Mouse (Mus musculus) forebrain, embryonic 12.5 days (tissue): ENCODE results near the gene Zfp654. TPM values are rescaled to one million over a fixed set of nuclear protein-coding genes. Genes with fewer than 3 reads are reported as not detected.

Experiments
- ATAC-seq: fragments of 200-750 bp; cut with Nextera tagmentation; 2 replicates; pipeline ENCODE4 v1.8.0; 2017; ENCODE audit warnings: moderate TSS enrichment; ENCODE audit not compliant: low FRiP score
- H3K27ac ChIP-seq: fragments of 300-500 bp; sonication (generic); 2 replicates; pipeline ENCODE4 v1.5.1; 2016; ENCODE audit warnings: mild to moderate bottlenecking
- H3K27me3 ChIP-seq: fragments of 300-500 bp; sonication (generic); 2 replicates; pipeline ENCODE4 v1.6.1; 2016; ENCODE audit warnings: mild to moderate bottlenecking
- H3K36me3 ChIP-seq: fragments of 300-500 bp; sonication (generic); replicated peaks from 2 replicates; pipeline ENCODE4 v1.6.1; 2016; ENCODE audit warnings: mild to moderate bottlenecking
- H3K4me1 ChIP-seq: fragments of 300-500 bp; sonication (generic); 2 replicates; pipeline ENCODE4 v1.6.1; 2016
- H3K4me2 ChIP-seq: fragments of 300-500 bp; sonication (generic); 2 replicates; pipeline ENCODE4 v1.6.1; 2016; ENCODE audit warnings: mild to moderate bottlenecking, moderate library complexity
- H3K4me3 ChIP-seq: fragments of 300-500 bp; sonication (generic); replicated peaks from 2 replicates; pipeline ENCODE4 v1.5.1; 2016; ENCODE audit warnings: mild to moderate bottlenecking
- H3K9ac ChIP-seq: fragments of 300-500 bp; sonication (generic); 2 replicates; pipeline ENCODE4 v1.6.1; 2016; ENCODE audit warnings: mild to moderate bottlenecking
- H3K9me3 ChIP-seq: fragments of 300-500 bp; sonication (generic); 2 replicates; pipeline ENCODE4 v1.6.1; 2016
- whole genome bisulfite sequencing: fragments of 180-500 bp; shearing (Covaris S2); methylation state at CpG from one replicate; pipeline ENCODE4 v1.1.7; 2016; 5-methylcytosine and 5-hydroxymethylcytosine counted together
- polyA plus RNA-seq: library from polyadenylated mRNA; unstranded; fragments of >200 nt; fragmentation: Nextera tagmentation; extraction: Ambion mirVana; gene quantifications from 2 replicates; pipeline ENCODE4 v1.2.1, GENCODE M21; 2016

The Zfp654 gene
- polyA plus RNA-seq, 1 experiment from 2014 or later: 9.6 TPM

DNA sequence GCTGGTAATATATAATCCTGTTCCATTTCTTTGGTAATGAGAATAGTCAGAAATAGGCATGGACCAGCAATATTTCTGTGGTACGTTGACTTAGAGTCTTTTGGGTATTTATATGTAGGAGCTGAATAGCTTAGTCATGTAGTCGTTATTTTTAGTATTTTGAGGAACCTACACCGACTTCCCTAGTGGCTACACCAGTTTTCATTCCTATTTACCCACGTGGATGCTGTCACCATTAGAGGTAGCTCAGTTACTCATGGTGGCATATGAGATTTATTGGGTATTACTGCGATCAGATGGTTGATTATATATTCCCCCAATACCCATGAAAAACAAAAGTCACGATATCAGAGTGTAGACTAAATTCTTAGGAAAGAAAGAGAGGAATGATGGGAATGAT is 95.1 kb downstream of the Zfp654 start:
- ATAC-seq: no peak
- Histone ChIP-seq H3K9me3 (no peaks in the 10 kb centered on the region), H3K4me3 (no peak overlapping the region), H3K27me3 (no peaks in the 10 kb centered on the region), H3K27ac (no peak overlapping the region), H3K36me3 (no peaks in the 10 kb centered on the region), H3K4me2 (no peak overlapping the region), H3K9ac (no peak overlapping the region), H3K4me1 (no peaks in the 10 kb centered on the region)
- WGBS: 87% methylated on average over 6 of the region's 6 CpGs

DNA sequence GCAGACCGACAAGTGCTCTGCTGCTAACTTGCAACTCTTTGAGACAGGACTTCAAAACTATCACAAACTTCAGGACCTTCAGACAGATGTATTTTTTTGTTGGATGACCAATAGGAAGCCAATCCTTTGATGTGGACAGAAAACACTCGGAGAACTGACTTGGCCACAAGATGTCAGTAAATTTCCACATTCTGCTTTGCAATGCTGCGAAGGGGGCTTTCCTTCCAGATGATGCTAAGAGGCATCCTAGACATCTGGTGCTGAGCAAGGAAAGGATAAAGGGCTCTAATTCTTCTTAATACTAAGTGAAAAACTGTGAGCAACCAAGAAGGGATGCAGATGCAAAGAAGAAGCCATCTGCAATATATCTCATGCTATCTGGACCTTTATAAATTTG is 96.7 kb downstream of the Zfp654 start:
- 51% methylated on average over 3 of the region's 3 CpGs for WGBS
- ATAC-seq: peak; percentile 50
- no peaks in the 10 kb centered on the region for H3K36me3 ChIP-seq

DNA sequence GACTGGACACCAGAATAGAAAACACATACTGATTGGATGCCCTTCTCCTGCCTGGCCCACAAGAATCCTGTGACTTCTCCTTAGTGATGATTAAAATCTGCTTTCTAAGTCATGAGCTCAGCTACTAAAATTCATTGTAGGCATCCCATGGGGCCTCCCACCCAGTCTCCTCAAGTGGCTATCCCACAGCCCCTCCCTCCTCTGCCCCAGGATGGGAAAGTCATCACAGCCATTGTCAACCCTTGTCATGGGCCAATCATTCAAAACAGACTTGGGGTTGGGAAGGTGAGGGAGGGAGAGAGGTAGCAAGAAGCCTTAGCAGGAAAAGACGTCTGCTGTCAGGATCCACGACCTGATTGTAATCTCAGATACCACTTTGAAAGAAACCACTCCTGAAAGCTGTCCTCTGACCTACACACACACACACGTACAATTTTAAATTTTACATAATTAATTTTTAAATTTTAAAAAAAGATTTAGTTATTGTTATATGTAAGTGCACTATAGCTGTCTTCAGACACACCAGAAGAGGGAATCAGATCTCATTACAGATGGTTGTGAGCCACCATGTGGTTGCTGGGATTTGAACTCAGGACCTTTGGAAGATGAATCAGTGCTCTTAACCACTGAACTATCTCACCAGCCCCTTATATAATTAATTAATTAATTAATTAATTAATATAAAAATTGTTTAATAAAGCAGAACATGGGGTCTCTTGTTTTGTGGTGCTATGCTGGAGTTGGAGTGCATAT is 97.3 kb downstream of the Zfp654 start:
- no peaks in the 10 kb centered on the region for H3K27me3 ChIP-seq
- H3K4me1 ChIP-seq: no peaks in the 10 kb centered on the region
- H3K4me2 ChIP-seq: no peak overlapping the region
- H3K4me3 ChIP-seq: no peak overlapping the region
- H3K9ac ChIP-seq: no peak overlapping the region
- WGBS: 64% methylated on average over 3 of the region's 3 CpGs
- no peaks in the 10 kb centered on the region for H3K9me3 ChIP-seq
- H3K27ac ChIP-seq: no peak overlapping the region
- ATAC-seq: no peak
- H3K36me3 ChIP-seq: no peaks in the 10 kb centered on the region

More for the DNA sequence above, 96.7 kb downstream of the Zfp654 start:
- H3K4me1 ChIP-seq: no peaks in the 10 kb centered on the region
- no peaks in the 10 kb centered on the region for H3K9me3 ChIP-seq
- no peak overlapping the region for H3K9ac ChIP-seq
- no peak overlapping the region for H3K27ac ChIP-seq
- H3K4me3 ChIP-seq: no peak overlapping the region
- H3K27me3 ChIP-seq: no peaks in the 10 kb centered on the region
- no peak overlapping the region for H3K4me2 ChIP-seq

DNA sequence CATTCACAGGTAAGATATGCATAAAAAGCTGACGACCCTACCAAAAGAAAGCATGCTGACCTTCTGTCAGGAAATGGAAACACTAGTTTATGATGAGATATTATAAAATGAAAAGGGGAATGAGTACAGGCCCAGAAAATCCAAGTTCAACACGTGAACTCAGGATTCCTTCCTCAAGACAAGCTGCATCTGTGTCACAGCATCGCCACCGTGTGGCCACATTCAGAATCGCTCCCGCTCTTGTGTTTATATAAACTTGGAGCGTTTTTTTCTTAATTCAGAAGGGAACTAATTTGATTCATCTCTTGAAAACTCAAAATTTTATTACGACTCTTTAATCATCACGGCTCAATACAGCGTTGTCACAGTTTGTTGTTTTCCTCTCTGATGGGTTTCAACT is 103.2 kb downstream of the Zfp654 start:
- no peak overlapping the region for H3K27ac ChIP-seq
- no peak overlapping the region for H3K4me3 ChIP-seq
- H3K4me1 ChIP-seq: no peaks in the 10 kb centered on the region
- no peak overlapping the region for H3K9ac ChIP-seq
- H3K4me2 ChIP-seq: no peak overlapping the region
- WGBS: 11% methylated on average over 10 of the region's 10 CpGs
- no peaks in the 10 kb centered on the region for H3K27me3 ChIP-seq
- peak; percentile 54; the same call in 1 of the 2 replicates for ATAC-seq
- H3K36me3 ChIP-seq: no peaks in the 10 kb centered on the region
- H3K9me3 ChIP-seq: no peaks in the 10 kb centered on the region

DNA sequence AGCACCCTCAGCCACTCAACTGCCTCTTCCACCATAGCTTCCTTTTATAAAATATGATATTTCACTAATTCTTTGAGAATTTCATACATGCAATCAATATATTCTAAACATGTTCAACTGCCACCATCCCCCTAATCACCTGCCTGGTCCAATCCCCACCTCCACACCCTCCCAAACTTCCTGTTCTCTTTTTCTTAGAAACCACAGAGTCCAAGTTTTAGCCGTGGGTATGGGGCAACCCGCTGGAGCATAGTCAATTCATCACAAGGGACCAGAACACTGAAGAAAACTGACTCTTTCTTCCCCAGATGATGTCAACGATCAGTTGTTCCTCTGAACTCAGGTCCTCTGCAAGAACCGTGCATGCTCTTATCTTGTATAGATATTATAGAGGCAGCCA is 106.4 kb downstream of the Zfp654 start:
- WGBS: 88% methylated on average over 4 of the region's 4 CpGs
- no peak for ATAC-seq

DNA sequence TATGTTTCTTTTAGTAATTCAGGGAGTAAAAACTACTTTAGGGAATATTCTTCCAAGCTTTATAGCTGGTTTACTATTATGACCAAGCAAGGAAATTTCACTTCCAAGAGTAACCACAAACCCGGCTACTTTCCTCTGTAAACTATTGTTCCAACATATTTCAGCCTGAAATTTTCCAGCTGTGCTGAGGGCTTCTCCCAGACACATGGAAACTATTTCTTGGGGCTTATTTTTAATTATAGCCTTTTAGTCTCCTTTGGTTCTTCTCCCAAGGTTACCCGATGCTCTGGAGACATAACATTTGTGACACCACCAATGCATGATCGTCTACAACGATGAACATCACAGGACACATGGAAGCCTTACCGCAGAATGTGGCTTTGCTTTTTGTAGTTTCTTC is 114.2 kb downstream of the Zfp654 start:
- H3K9me3 ChIP-seq: no peaks in the 10 kb centered on the region
- no peak overlapping the region for H3K27ac ChIP-seq
- no peaks in the 10 kb centered on the region for H3K36me3 ChIP-seq
- no peak overlapping the region for H3K4me3 ChIP-seq
- no peak overlapping the region for H3K4me2 ChIP-seq
- H3K27me3 ChIP-seq: no peaks in the 10 kb centered on the region
- 94% methylated on average over 5 of the region's 5 CpGs for WGBS
- no peak overlapping the region for H3K9ac ChIP-seq
- no peak for ATAC-seq
- no peaks in the 10 kb centered on the region for H3K4me1 ChIP-seq

More for the DNA sequence above, 106.4 kb downstream of the Zfp654 start:
- Histone ChIP-seq H3K4me1 (no peaks in the 10 kb centered on the region), H3K27me3 (no peaks in the 10 kb centered on the region), H3K4me3 (no peak overlapping the region), H3K4me2 (no peak overlapping the region), H3K9ac (no peak overlapping the region), H3K9me3 (no peaks in the 10 kb centered on the region), H3K36me3 (no peaks in the 10 kb centered on the region), H3K27ac (no peak overlapping the region)

Other genes with a start within 250 kb of the Zfp654 start
- gene Csnka2ip, start 249.2 kb downstream of the Zfp654 start, polyA plus RNA-seq: not detected in 2 replicates
- gene 4930453N24Rik, start 80.5 kb downstream of the Zfp654 start, polyA plus RNA-seq: 28.4 and 29.7 TPM in 2 replicates
- gene Cggbp1, start 344 bp upstream of the Zfp654 start, polyA plus RNA-seq: 118 and 131 TPM in 2 replicates